Mouse (Mus musculus) kidney, embryonic 14.5 days (tissue): ENCODE data around the gene Rnaseh2a. TPM values are rescaled to one million over a fixed set of nuclear protein-coding genes. Genes with fewer than 3 reads are reported as not detected.

Experiments
- ATAC-seq: fragments of 200-750 bp; cut with Nextera tagmentation; 2 replicates; pipeline ENCODE4 v1.8.0; 2017; ENCODE audit warnings: moderate number of reproducible peaks, mild to moderate bottlenecking, moderate TSS enrichment, moderate library complexity; ENCODE audit not compliant: low FRiP score, low TSS enrichment
- H3K27ac ChIP-seq: fragments of 300-500 bp; sonication (generic); 2 replicates; pipeline ENCODE4 v1.5.1; 2014; ENCODE audit warnings: low read depth, mild to moderate bottlenecking, low read length, moderate library complexity, mixed read lengths
- H3K27me3 ChIP-seq: fragments of 300-500 bp; sonication (generic); 2 replicates; pipeline ENCODE4 v1.6.1; 2014; ENCODE audit warnings: mild to moderate bottlenecking, low read length; ENCODE audit not compliant: control insufficient read depth, insufficient read depth
- H3K36me3 ChIP-seq: fragments of 300-500 bp; sonication (generic); 2 replicates; pipeline ENCODE4 v1.6.1; 2014; ENCODE audit warnings: low read length, mixed read lengths; ENCODE audit not compliant: control insufficient read depth, insufficient read depth
- H3K4me1 ChIP-seq: fragments of 300-500 bp; sonication (generic); 2 replicates; pipeline ENCODE4 v1.6.1; 2014; ENCODE audit warnings: low read length, mixed read lengths; ENCODE audit not compliant: control insufficient read depth, insufficient read depth
- H3K4me2 ChIP-seq: fragments of 300-500 bp; sonication (generic); replicated peaks from 2 replicates; pipeline ENCODE4 v1.6.1; 2014; ENCODE audit warnings: low read depth, mild to moderate bottlenecking, low read length
- H3K4me3 ChIP-seq: fragments of 300-500 bp; sonication (generic); 2 replicates; pipeline ENCODE4 v1.5.1; 2014; ENCODE audit warnings: mild to moderate bottlenecking, low read length
- H3K9ac ChIP-seq: fragments of 300-500 bp; sonication (generic); 2 replicates; pipeline ENCODE4 v1.6.1; 2014; ENCODE audit warnings: low read depth, mild to moderate bottlenecking, low read length, moderate library complexity
- H3K9me3 ChIP-seq: fragments of 300-500 bp; sonication (generic); 2 replicates; pipeline ENCODE4 v1.6.1; 2016; ENCODE audit warnings: low read length; ENCODE audit not compliant: control insufficient read depth
- WGBS: fragments of 180-500 bp; shearing (Covaris S2); extraction: QIAGEN DNeasy Blood & Tissue Kit; methylation state at CpG from one replicate; pipeline ENCODE4 v1.1.7; 2014; 5-methylcytosine and 5-hydroxymethylcytosine counted together
- polyA plus RNA-seq: library from polyadenylated mRNA; unstranded; fragments of >200 nt; fragmentation: Nextera tagmentation; extraction: Ambion mirVana; gene quantifications from 2 replicates; pipeline ENCODE4 v1.2.1, GENCODE M21; 2014

Gene Rnaseh2a
- polyA plus RNA-seq, 1 experiment from 2014 or later = 143 TPM

GRCm38 (mm10) chr8:84973803-84974542, 4.4 kb upstream of the Rnaseh2a start:
- Histone ChIP-seq H3K4me3 (no peak overlapping the region), H3K4me2 (no peak overlapping the region), H3K4me1 (peaks cover 36% of the 10 kb centered on the region), H3K9ac (no peak overlapping the region), H3K27ac (no peak overlapping the region), H3K27me3 (no peaks in the 10 kb centered on the region; the same call in 1 of the 2 replicates), H3K9me3 (no peaks in the 10 kb centered on the region), H3K36me3 (peaks cover 38% of the 10 kb centered on the region)
- ATAC-seq = no peak; the same call in 1 of the 2 replicates
- WGBS = 76% methylated on average over 4 of the region's 4 CpGs

- peaks cover 37% of the 10 kb centered on the region for H3K4me1 ChIP-seq
- WGBS = 93% methylated on average over 1 of the region's 1 CpGs
- peaks cover 38% of the 10 kb centered on the region for H3K36me3 ChIP-seq
- H3K9me3 ChIP-seq = no peaks in the 10 kb centered on the region
- H3K9ac ChIP-seq = no peak overlapping the region
- H3K27ac ChIP-seq = no peak overlapping the region
- no peak overlapping the region for H3K4me2 ChIP-seq
- ATAC-seq = no peak
- H3K27me3 ChIP-seq = no peaks in the 10 kb centered on the region; the same call in 1 of the 2 replicates
- H3K4me3 ChIP-seq = no peak overlapping the region
These were observed 3.5 kb upstream of the Rnaseh2a start for GRCm38 (mm10) chr8:84973079-84973478.

- peaks cover 24% of the 10 kb centered on the region for H3K4me1 ChIP-seq
- H3K36me3 ChIP-seq = peaks cover 38% of the 10 kb centered on the region
- ATAC-seq = no peak
- H3K4me3 ChIP-seq = peak overlapping the region; percentile 76
- H3K4me2 ChIP-seq = peak overlapping the region; percentile 69
- 77% methylated on average over 5 of the region's 5 CpGs for whole genome bisulfite sequencing
- H3K27me3 ChIP-seq = no peaks in the 10 kb centered on the region
- peak overlapping the region; percentile 90; the same call in 1 of the 2 replicates for H3K9ac ChIP-seq
- no peaks in the 10 kb centered on the region for H3K9me3 ChIP-seq
- H3K27ac ChIP-seq = no peak overlapping the region
These were observed 1.3 kb upstream of the Rnaseh2a start for GRCm38 (mm10) chr8:84970913-84971312.

GRCm38 (mm10) chr8:84970135-84970790, 696 bp upstream of the Rnaseh2a start:
- Histone ChIP-seq H3K4me2 (peak overlapping the region; percentile 69), H3K27ac (peak overlapping the region; percentile 88), H3K9me3 (no peaks in the 10 kb centered on the region), H3K27me3 (no peaks in the 10 kb centered on the region), H3K4me3 (peak overlapping the region; percentile 76), H3K36me3 (peaks cover 38% of the 10 kb centered on the region), H3K9ac (peak overlapping the region; percentile 90), H3K4me1 (peaks cover 21% of the 10 kb centered on the region)
- WGBS = 7% methylated on average over 21 of the region's 21 CpGs
- no peak for ATAC-seq

GRCm38 (mm10) chr8:84968650-84969049, 917 bp downstream of the Rnaseh2a start:
- Histone ChIP-seq H3K36me3 (peaks cover 29% of the 10 kb centered on the region), H3K4me3 (peak overlapping the region; percentile 76), H3K27me3 (no peaks in the 10 kb centered on the region), H3K9me3 (no peaks in the 10 kb centered on the region), H3K9ac (peak overlapping the region; percentile 90), H3K4me2 (peak overlapping the region; percentile 69), H3K27ac (peak overlapping the region; percentile 88), H3K4me1 (peaks cover 27% of the 10 kb centered on the region)
- 20% methylated on average over 2 of the region's 2 CpGs for WGBS
- no peak for ATAC-seq

GRCm38 (mm10) chr8:84967532-84968304, 1.8 kb downstream of the Rnaseh2a start:
- Histone ChIP-seq H3K4me1 (peaks cover 27% of the 10 kb centered on the region), H3K4me2 (peak overlapping the region; percentile 69; the same call in 1 of the 2 replicates), H3K27me3 (no peaks in the 10 kb centered on the region), H3K9ac (no peak overlapping the region; the same call in 1 of the 2 replicates), H3K36me3 (peaks cover 20% of the 10 kb centered on the region; the same call in 1 of the 2 replicates), H3K27ac (no peak overlapping the region), H3K4me3 (no peak overlapping the region), H3K9me3 (no peaks in the 10 kb centered on the region)
- no peak for ATAC-seq
- WGBS = 89% methylated on average over 13 of the region's 13 CpGs

- H3K4me2 ChIP-seq = no peak overlapping the region
- H3K9ac ChIP-seq = no peak overlapping the region
- no peaks in the 10 kb centered on the region for H3K9me3 ChIP-seq
- H3K27me3 ChIP-seq = no peaks in the 10 kb centered on the region
- ATAC-seq = no peak; the same call in 1 of the 2 replicates
- H3K4me3 ChIP-seq = no peak overlapping the region
- no peak overlapping the region for H3K27ac ChIP-seq
- WGBS = 45% methylated on average over 3 of the region's 3 CpGs
- H3K4me1 ChIP-seq = peaks cover 27% of the 10 kb centered on the region
- peaks cover 11% of the 10 kb centered on the region; the same call in 1 of the 2 replicates for H3K36me3 ChIP-seq
These were observed 3.0 kb downstream of the Rnaseh2a start for GRCm38 (mm10) chr8:84966603-84967002.

- H3K27ac ChIP-seq = peak overlapping the region; percentile 83; the same call in 1 of the 2 replicates
- H3K4me2 ChIP-seq = peak overlapping the region; percentile 89
- no peaks in the 10 kb centered on the region for H3K27me3 ChIP-seq
- H3K4me1 ChIP-seq = peaks cover 23% of the 10 kb centered on the region
- H3K9ac ChIP-seq = peak overlapping the region; percentile 76
- WGBS = under 1% methylated on average over 40 of the region's 41 CpGs
- peaks cover 11% of the 10 kb centered on the region; the same call in 1 of the 2 replicates for H3K36me3 ChIP-seq
- peak overlapping the region; percentile 74 for H3K4me3 ChIP-seq
- ATAC-seq = peak; percentile 86
- H3K9me3 ChIP-seq = no peaks in the 10 kb centered on the region
These were observed 3.8 kb downstream of the Rnaseh2a start for GRCm38 (mm10) chr8:84965731-84966291.
